Mouse (Mus musculus) hindbrain, embryonic 15.5 days (tissue): ENCODE data around the gene Parp6. TPM values are rescaled to one million over a fixed set of nuclear protein-coding genes. Genes with fewer than 3 reads are reported as not detected.

Experiments used
- ATAC-seq: fragments of 200-750 bp; cut with Nextera tagmentation; 2 replicates; pipeline ENCODE4 v1.8.0; 2017; ENCODE audit warnings: low read depth, moderate number of reproducible peaks, moderate TSS enrichment; ENCODE audit not compliant: low FRiP score
- H3K27ac ChIP-seq: fragments of 300-500 bp; sonication (generic); replicated peaks from 2 replicates; pipeline ENCODE4 v1.5.1; 2015; ENCODE audit warnings: mild to moderate bottlenecking, inconsistent platforms
- H3K27me3 ChIP-seq: fragments of 300-500 bp; sonication (generic); 2 replicates; pipeline ENCODE4 v1.6.1; 2015; ENCODE audit warnings: control low read depth, inconsistent platforms
- H3K36me3 ChIP-seq: fragments of 300-500 bp; sonication (generic); 2 replicates; pipeline ENCODE4 v1.6.1; 2015; ENCODE audit warnings: control low read depth, inconsistent platforms
- H3K4me1 ChIP-seq: fragments of 300-500 bp; sonication (generic); replicated peaks from 2 replicates; pipeline ENCODE4 v1.6.1; 2015; ENCODE audit warnings: control low read depth, inconsistent platforms
- H3K4me2 ChIP-seq: fragments of 300-500 bp; sonication (generic); 2 replicates; pipeline ENCODE4 v1.6.1; 2015; ENCODE audit warnings: moderate library complexity, mild to moderate bottlenecking, inconsistent platforms
- H3K4me3 ChIP-seq: fragments of 300-500 bp; sonication (generic); 2 replicates; pipeline ENCODE4 v1.5.1; 2015; ENCODE audit warnings: mild to moderate bottlenecking, inconsistent platforms
- H3K9ac ChIP-seq: fragments of 300-500 bp; sonication (generic); 2 replicates; pipeline ENCODE4 v1.6.1; 2015; ENCODE audit warnings: inconsistent platforms
- H3K9me3 ChIP-seq: fragments of 300-500 bp; sonication (generic); 2 replicates; pipeline ENCODE4 v1.6.1; 2016; ENCODE audit warnings: control low read depth, inconsistent platforms
- WGBS: fragments of 180-500 bp; shearing (Covaris S2); methylation state at CpG from one replicate; pipeline ENCODE4 v1.1.7; 2015; 5-methylcytosine and 5-hydroxymethylcytosine counted together
- polyA plus RNA-seq: library from polyadenylated mRNA; unstranded; fragments of >200 nt; fragmentation: Nextera tagmentation; extraction: Ambion mirVana; gene quantifications from 2 replicates; pipeline ENCODE4 v1.2.1, GENCODE M21; 2015

Gene Parp6
- polyA plus RNA-seq: 185 and 210 TPM in 2 replicates

DNA sequence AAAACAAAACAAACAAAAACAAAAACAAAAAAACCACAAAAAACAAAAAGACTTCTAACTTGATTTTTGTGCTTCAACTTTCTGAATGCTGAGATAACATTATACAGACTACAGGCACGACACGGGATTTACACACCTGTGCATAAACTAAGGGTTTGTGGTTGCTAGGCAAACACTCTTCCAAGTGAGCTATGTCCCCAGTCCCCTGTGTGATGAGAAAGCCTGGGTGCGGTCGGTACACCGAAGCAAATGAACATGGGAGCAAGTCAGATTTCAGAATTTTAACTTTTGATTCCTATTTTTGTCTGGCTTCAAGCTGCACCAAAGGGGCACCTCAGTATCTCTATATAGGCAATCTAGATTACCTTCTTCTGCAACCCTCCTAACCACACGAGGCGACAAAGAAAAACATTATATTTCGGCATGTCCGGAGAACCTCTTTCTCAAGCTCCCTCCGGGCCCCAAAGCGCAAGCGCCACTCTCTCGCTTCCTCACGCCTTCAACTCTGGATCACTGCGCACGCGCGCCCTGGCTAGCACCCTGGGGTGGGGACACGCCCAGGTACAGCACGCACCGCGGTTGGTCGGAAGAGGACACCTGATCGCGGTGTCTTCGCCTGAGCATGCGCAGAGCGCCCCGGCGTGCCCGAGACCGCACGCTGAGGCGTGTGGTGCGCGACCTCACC is at the start of gene Parp6:
Gene Parp6, plus strand, starts transcription at position 663 of the 685 bp plus-strand sequence.
- peaks cover 29% of the 10 kb centered on the region for H3K4me1 ChIP-seq
- H3K27ac ChIP-seq: peak within 1 kb of the TSS; percentile 91
- 1% methylated on average over 32 of the region's 36 CpGs for WGBS
- H3K27me3 ChIP-seq: no peaks in the 10 kb centered on the region
- H3K4me2 ChIP-seq: peak within 1 kb of the TSS; percentile 54
- no peaks in the 10 kb centered on the region; the same call in 1 of the 2 replicates for H3K36me3 ChIP-seq
- peak within 1 kb of the TSS; percentile 98 for H3K9ac ChIP-seq
- peak; percentile 98 for ATAC-seq
- H3K4me3 ChIP-seq: peak within 1 kb of the TSS; percentile 100
- no peaks in the 10 kb centered on the region for H3K9me3 ChIP-seq

DNA sequence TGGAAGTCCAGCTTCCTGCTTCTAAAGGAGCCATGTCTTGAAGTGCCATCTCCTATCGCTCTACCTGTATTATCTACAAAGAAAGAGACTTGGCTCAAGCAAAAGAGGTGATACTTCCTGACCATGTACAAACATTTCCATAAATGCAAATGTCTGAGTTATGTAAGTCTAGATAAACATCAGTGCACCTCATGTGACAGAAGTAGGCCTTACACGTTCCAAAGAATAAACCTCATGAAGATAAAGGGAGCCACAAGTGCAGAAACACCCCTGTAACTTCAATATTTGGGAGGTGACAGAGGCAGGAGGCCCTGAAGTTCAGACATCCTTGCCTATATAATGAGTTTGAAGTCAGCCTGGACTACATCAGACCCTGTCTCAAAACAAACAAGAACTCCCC is 45.2 kb upstream of the Parp6 start:
- no peak overlapping the region for H3K9ac ChIP-seq
- no peaks in the 10 kb centered on the region for H3K9me3 ChIP-seq
- no peak overlapping the region for H3K4me2 ChIP-seq
- H3K4me3 ChIP-seq: no peak overlapping the region
- 0 out of 2 replicates have a peak, but pooled peaks cover 2% of the 10 kb centered on the region for H3K27me3 ChIP-seq
- no peak for ATAC-seq
- H3K4me1 ChIP-seq: peaks cover under 1% of the 10 kb centered on the region; the same call in 1 of the 2 replicates
- no peaks in the 10 kb centered on the region for H3K36me3 ChIP-seq
- no peak overlapping the region for H3K27ac ChIP-seq
- WGBS: 84% methylated on average over 2 of the region's 2 CpGs

DNA sequence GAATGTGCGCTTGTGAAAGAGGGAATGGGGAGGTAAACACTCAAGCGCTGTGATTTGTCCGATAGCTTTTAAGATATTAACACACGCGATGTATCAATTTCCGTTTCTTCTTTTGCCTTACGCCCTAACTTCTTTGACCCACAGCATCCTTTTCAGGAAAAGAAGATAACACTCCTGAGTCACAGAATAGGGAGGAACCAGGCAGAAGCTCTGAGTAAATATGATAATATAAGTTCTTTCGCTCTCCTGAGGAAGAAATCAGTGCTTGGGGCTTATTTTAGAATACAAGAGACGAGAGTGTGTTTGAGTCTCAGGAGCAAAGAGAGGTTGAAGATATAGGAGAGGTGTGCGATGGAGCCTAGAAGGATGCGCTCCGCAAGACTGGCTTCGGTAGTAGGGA is 39.7 kb upstream of the Parp6 start:
- peak overlapping the region; percentile 65 for H3K27ac ChIP-seq

DNA sequence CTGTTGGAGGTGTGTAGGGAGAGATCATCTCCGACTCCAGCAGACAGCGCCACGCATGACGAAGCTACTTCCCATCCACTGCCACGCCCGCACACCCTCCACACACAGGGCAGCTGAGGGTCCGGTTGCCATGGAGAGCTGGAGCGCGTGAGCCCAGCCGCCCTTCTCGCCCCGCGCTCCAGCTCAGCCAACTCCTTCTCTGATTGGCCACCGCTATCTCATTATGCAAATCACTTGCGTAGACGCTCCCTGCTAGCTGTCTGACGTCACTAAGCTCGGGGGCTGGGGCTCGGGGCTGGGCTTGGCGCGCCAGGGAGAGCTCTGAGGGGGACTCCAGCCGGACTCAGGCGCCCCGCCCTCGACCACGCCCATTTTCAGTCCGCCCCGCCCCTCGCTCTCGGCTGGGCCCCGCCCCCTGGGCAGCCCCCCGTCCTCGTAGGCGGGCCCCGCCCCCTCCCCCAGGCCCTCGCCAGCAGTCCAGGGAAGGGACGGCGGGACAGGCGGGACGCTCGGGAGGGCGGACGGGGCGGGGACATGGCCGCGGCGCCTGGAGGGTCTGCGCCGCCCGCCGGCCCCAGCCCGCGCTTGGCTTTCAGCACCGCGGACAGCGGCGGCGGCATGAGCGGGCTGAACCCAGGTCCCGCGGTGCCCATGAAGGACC is 39.1 kb upstream of the Parp6 start, which contains the start of gene Celf6:
Gene Celf6, plus strand, starts transcription at position 74 of the 661 bp plus-strand sequence.
- Histone ChIP-seq H3K9me3 (no peaks in the 10 kb centered on the region), H3K4me1 (peaks cover 25% of the 10 kb centered on the region), H3K4me2 (peak within 1 kb of the TSS; percentile 88), H3K27me3 (0 out of 2 replicates have a peak, but pooled peaks cover 2% of the 10 kb centered on the region), H3K9ac (peak within 1 kb of the TSS; percentile 60), H3K36me3 (no peaks in the 10 kb centered on the region), H3K4me3 (peak within 1 kb of the TSS; percentile 66), H3K27ac (peak within 1 kb of the TSS; percentile 72)
- WGBS: under 1% methylated on average over 56 of the region's 61 CpGs
- peak; percentile 98 for ATAC-seq

More for the DNA sequence above, 39.7 kb upstream of the Parp6 start:
- 11% methylated on average over 13 of the region's 13 CpGs for whole genome bisulfite sequencing
- peaks cover 25% of the 10 kb centered on the region for H3K4me1 ChIP-seq
- peak overlapping the region; percentile 66 for H3K4me3 ChIP-seq
- H3K9me3 ChIP-seq: no peaks in the 10 kb centered on the region
- H3K27me3 ChIP-seq: 0 out of 2 replicates have a peak, but pooled peaks cover 2% of the 10 kb centered on the region
- H3K4me2 ChIP-seq: peak overlapping the region; percentile 88
- peak overlapping the region; percentile 60 for H3K9ac ChIP-seq
- no peak for ATAC-seq
- H3K36me3 ChIP-seq: no peaks in the 10 kb centered on the region

DNA sequence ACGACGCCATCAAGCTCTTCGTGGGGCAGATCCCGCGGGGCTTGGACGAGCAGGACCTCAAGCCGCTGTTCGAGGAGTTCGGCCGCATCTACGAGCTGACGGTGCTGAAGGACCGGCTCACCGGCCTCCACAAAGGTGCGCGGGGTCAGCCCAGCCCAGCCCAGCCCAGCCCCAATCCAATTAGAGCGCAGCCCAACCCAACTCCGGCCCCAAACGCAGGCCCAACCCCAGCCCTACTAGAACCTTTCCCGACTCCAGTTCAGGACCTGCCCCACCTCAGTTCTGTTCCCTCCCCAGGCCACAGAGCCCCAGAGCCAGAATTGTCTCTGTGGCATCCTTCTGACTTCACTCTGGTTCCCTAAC is 38.6 kb upstream of the Parp6 start:
- H3K9ac ChIP-seq: peak overlapping the region; percentile 60
- no peaks in the 10 kb centered on the region for H3K9me3 ChIP-seq
- H3K4me1 ChIP-seq: peaks cover 25% of the 10 kb centered on the region
- H3K27ac ChIP-seq: peak overlapping the region; percentile 72
- 0% methylated on average over 20 of the region's 20 CpGs for WGBS
- H3K36me3 ChIP-seq: no peaks in the 10 kb centered on the region
- H3K4me3 ChIP-seq: peak overlapping the region; percentile 66
- ATAC-seq: no peak; the same call in 1 of the 2 replicates
- H3K4me2 ChIP-seq: peak overlapping the region; percentile 88
- 0 out of 2 replicates have a peak, but pooled peaks cover 2% of the 10 kb centered on the region for H3K27me3 ChIP-seq

DNA sequence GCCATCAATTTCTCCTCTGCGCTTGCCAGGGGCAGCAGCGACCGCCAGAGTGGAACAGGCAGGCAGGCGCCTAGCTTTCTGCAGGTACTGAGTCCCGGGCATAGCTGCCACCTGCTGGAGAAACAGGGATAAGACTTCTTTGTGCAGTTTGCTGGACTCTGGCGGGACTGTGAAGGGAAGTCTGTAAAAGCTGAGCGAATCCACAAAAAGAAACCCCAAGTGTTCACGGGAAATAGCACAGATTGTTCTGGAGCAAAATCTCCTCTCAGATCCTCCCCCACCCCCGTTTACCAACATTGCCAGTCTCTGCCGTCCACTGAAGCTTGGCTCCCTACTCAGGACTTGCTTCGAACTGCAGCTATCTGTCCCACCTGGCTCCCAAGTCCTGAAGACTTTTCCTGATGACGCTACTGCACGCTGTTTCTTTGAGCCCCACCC is 32.2 kb upstream of the Parp6 start:
- no peak overlapping the region for H3K9ac ChIP-seq
- ATAC-seq: 0 out of 2 replicates have a peak, but pooled peaks have one; percentile 44
- H3K36me3 ChIP-seq: no peaks in the 10 kb centered on the region
- no peak overlapping the region for H3K27ac ChIP-seq
- no peak overlapping the region for H3K4me3 ChIP-seq
- peak overlapping the region; percentile 43 for H3K4me2 ChIP-seq
- H3K4me1 ChIP-seq: peaks cover 33% of the 10 kb centered on the region
- H3K9me3 ChIP-seq: no peaks in the 10 kb centered on the region
- no peaks in the 10 kb centered on the region for H3K27me3 ChIP-seq
- 6% methylated on average over 13 of the region's 13 CpGs for WGBS

DNA sequence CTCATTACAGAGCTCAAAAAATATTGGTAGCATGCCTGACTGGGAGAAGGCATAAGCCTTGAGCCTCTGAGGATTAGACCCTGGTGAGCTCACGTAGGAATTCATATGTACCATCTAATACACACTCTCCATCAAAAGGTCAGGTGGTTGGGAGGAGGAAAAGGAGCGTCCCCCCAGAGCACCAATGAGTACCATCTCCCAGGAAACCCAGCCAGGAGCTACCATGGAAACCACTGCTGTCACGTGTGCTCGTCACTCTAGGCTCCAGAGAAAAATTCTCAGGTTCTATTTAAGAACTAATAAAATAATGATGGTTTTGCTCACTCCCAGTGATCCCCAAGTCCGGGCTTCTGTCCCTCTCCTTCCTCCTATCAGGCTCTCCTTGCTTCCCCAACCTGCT is 28.8 kb upstream of the Parp6 start:
- Histone ChIP-seq H3K27me3 (no peaks in the 10 kb centered on the region), H3K4me2 (peak overlapping the region; percentile 53), H3K27ac (peak overlapping the region; percentile 81), H3K36me3 (no peaks in the 10 kb centered on the region), H3K9ac (no peak overlapping the region), H3K9me3 (no peaks in the 10 kb centered on the region), H3K4me1 (peaks cover 36% of the 10 kb centered on the region), H3K4me3 (peak overlapping the region; percentile 26; the same call in 1 of the 2 replicates)
- 25% methylated on average over 5 of the region's 5 CpGs for WGBS
- peak; percentile 28; the same call in 1 of the 2 replicates for ATAC-seq

DNA sequence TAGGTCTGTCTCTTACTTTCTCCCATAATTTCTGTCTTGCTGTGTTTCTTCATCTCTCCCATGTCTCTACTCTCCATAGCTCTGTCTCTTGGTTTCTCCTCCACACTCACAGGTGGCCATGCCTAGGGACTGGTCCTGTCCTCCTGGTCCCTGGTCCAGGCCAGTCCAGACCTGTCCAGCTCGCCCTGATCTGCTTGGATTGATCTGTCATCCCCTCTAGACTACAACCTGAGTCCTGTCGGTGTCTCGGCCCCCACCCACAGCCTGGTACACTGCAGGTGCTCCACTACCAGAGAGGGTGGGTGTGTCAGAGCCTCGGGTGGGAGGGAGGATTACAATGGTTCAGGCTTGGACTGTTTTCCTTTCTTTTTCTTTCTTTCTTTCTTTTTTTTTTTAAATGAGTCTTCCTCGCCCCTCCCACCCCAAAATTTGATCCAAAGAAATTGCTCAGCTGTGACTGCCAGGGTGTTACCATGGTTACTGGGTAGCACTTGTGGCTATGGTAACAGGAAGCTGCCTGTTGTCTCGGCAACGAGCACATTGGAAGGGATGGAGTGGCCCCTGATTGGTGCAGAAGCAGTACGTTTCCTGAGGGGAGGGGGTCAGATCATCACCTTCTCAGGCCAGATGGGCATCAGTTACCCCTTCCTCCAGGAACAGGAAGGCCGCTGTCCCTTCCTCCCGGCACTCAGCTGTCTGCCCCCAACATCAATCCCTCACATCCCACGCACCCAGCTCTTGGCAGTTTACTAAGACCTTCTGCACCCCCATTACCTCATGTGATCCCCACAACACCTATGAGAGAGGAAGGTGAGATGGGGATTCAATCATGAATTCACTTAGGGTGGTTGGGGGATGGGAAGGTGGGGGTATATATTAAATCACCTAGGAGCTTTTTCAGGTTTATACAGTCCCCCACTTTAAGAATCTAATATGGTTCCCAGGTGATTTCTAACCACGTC is 28.1 kb upstream of the Parp6 start:
- no peaks in the 10 kb centered on the region for H3K36me3 ChIP-seq
- WGBS: 14% methylated on average over 12 of the region's 12 CpGs
- no peaks in the 10 kb centered on the region for H3K27me3 ChIP-seq
- H3K9me3 ChIP-seq: no peaks in the 10 kb centered on the region
- peaks cover 36% of the 10 kb centered on the region for H3K4me1 ChIP-seq
- no peak overlapping the region for H3K9ac ChIP-seq
- H3K4me3 ChIP-seq: peak overlapping the region; percentile 26
- peak; percentile 92 for ATAC-seq
- peak overlapping the region; percentile 81 for H3K27ac ChIP-seq
- peak overlapping the region; percentile 53 for H3K4me2 ChIP-seq

DNA sequence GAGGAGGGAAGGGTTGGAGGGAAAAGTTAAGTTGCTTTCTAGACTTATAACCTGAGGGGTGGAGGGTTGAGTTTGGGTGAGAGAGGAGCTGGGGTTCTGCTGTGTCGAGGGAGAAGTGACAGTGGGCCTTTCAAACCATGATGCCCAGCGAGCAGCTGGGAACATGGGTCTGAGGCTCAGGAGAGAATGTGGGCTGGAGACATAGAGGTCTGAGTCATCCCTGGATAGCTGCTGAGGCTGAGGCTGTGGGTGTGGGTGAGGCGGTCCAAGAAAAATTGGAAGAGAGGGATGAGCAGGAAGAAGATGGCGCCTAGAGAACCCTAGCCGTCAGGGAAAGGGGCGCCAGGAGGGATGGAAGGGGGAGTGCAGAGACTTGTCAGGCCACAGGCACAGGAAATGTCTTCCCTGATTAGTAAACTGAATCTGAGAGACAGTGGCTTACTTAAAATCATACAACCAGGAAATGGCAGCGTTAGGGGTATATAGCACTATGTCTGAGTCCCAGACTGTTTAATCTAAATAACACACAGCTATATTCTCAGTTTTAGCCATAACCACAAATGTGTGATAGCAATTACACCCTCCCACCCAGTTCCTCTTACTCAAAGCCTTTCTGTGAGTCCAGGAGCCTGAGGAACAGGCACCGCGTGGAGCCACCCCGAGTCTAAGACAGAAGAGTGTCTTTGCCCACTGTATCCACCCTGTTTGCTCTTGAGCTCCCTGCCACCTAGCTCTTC is 27.2 kb upstream of the Parp6 start:
- Histone ChIP-seq H3K36me3 (no peaks in the 10 kb centered on the region), H3K9me3 (no peaks in the 10 kb centered on the region), H3K4me1 (peaks cover 31% of the 10 kb centered on the region), H3K27ac (peak overlapping the region; percentile 62; the same call in 1 of the 2 replicates), H3K9ac (no peak overlapping the region), H3K4me3 (no peak overlapping the region), H3K4me2 (peak overlapping the region; percentile 53), H3K27me3 (no peaks in the 10 kb centered on the region)
- ATAC-seq: no peak
- 80% methylated on average over 10 of the region's 10 CpGs for WGBS

DNA sequence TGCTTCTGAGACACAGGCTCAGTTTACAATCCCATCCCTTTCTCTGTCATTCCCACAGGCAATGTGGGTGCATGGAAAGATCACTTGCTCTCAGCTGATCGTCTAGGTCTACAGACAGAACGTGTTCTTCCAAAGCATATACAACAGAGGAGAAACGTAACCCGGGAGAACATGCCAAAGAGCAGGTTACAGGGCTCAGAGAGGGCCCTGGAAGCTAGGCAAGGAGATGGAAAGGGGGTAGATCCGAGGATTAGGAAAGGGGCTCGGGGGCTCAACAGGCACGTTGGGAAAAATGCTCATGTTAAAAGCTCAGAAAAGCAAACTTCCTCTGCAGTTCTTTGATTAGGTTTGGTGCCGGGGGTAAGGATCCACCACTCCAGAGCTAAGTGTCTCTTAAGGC is 15.4 kb upstream of the Parp6 start:
- ATAC-seq: no peak
- H3K4me2 ChIP-seq: no peak overlapping the region
- WGBS: 88% methylated on average over 8 of the region's 8 CpGs
- H3K36me3 ChIP-seq: peaks cover 15% of the 10 kb centered on the region; the same call in 1 of the 2 replicates
- no peak overlapping the region for H3K9ac ChIP-seq
- H3K27me3 ChIP-seq: no peaks in the 10 kb centered on the region
- H3K4me1 ChIP-seq: no peaks in the 10 kb centered on the region
- H3K9me3 ChIP-seq: no peaks in the 10 kb centered on the region
- no peak overlapping the region for H3K4me3 ChIP-seq
- no peak overlapping the region for H3K27ac ChIP-seq

DNA sequence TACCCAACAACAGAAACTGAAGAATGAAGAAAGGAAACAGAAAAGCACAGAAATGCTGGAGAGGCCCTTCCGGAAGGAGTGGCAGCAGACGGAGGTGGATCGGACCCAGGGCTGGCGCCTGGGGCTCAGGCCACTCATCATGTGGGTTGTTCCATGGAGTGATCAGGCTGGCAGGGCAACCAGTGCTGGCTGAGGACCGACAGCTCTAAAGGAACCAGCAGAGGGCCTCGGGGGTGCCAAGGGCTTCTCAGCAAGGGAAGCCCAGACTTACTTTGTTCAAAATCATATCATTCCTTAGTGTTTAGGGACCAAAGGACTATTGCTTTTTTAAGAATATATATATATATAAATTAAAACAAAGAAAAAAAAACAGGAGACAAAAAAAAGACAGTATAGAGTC is 11.1 kb upstream of the Parp6 start:
- WGBS: 52% methylated on average over 6 of the region's 6 CpGs
- Histone ChIP-seq H3K4me1 (no peaks in the 10 kb centered on the region), H3K9ac (no peak overlapping the region), H3K27ac (no peak overlapping the region), H3K36me3 (peaks cover 15% of the 10 kb centered on the region), H3K9me3 (no peaks in the 10 kb centered on the region), H3K4me2 (no peak overlapping the region), H3K27me3 (no peaks in the 10 kb centered on the region), H3K4me3 (no peak overlapping the region)
- ATAC-seq: no peak
